Mouse (Mus musculus) stomach, embryonic 16.5 days (tissue): Measurements from ENCODE around the gene P4hb. TPM values are rescaled to one million over a fixed set of nuclear protein-coding genes. Genes with fewer than 3 reads are reported as not detected.

Source experiments
- ATAC-seq: fragments of 200-750 bp; cut with Nextera tagmentation; 2 replicates; pipeline ENCODE4 v1.8.0; 2017; ENCODE audit warnings: moderate number of reproducible peaks, moderate TSS enrichment; ENCODE audit not compliant: insufficient read depth, low FRiP score
- H3K27ac ChIP-seq: fragments of 300-500 bp; sonication (generic); 2 replicates; pipeline ENCODE4 v1.5.1; 2014; ENCODE audit warnings: low read length
- H3K27me3 ChIP-seq: fragments of 300-500 bp; sonication (generic); 2 replicates; pipeline ENCODE4 v1.6.1; 2014; ENCODE audit warnings: low read length, control low read depth, mixed read lengths; ENCODE audit not compliant: control insufficient read depth, insufficient read depth
- H3K36me3 ChIP-seq: fragments of 300-500 bp; sonication (generic); 2 replicates; pipeline ENCODE4 v1.6.1; 2014; ENCODE audit warnings: low read length; ENCODE audit not compliant: control insufficient read depth, insufficient read depth
- H3K4me1 ChIP-seq: fragments of 300-500 bp; sonication (generic); 2 replicates; pipeline ENCODE4 v1.6.1; 2014; ENCODE audit warnings: low read length, control low read depth, mixed read lengths; ENCODE audit not compliant: control insufficient read depth, insufficient read depth
- H3K4me2 ChIP-seq: fragments of 300-500 bp; sonication (generic); 2 replicates; pipeline ENCODE4 v1.6.1; 2014; ENCODE audit warnings: low read depth, low read length, mixed read lengths
- H3K4me3 ChIP-seq: fragments of 300-500 bp; sonication (generic); replicated peaks from 2 replicates; pipeline ENCODE4 v1.5.1; 2014; ENCODE audit warnings: mild to moderate bottlenecking, low read length
- H3K9ac ChIP-seq: fragments of 300-500 bp; sonication (generic); 2 replicates; pipeline ENCODE4 v1.6.1; 2014; ENCODE audit warnings: low read length
- H3K9me3 ChIP-seq: fragments of 300-500 bp; sonication (generic); replicated peaks from 2 replicates; pipeline ENCODE4 v1.6.1; 2016; ENCODE audit warnings: low read length, control low read depth; ENCODE audit not compliant: control insufficient read depth
- WGBS: fragments of 180-500 bp; shearing (Covaris S2); extraction: QIAGEN DNeasy Blood & Tissue Kit; methylation state at CpG from one replicate; pipeline ENCODE4 v1.1.7; 2014; 5-methylcytosine and 5-hydroxymethylcytosine counted together
- polyA plus RNA-seq: library from polyadenylated mRNA; unstranded; fragments of >200 nt; fragmentation: Nextera tagmentation; extraction: Ambion mirVana; gene quantifications from 2 replicates; pipeline ENCODE4 v1.2.1, GENCODE M21; 2015

Gene P4hb
- polyA plus RNA-seq, 1 experiment from 2014 or later, result 1,026 TPM

GRCm38 (mm10) chr11:120538485-120538884, 34.6 kb downstream of the P4hb start:
- no peaks in the 10 kb centered on the region for H3K27me3 ChIP-seq
- 55% methylated on average over 3 of the region's 3 CpGs for WGBS
- H3K36me3 ChIP-seq, result no peaks in the 10 kb centered on the region
- no peak for ATAC-seq
- H3K4me2 ChIP-seq, result no peak overlapping the region
- peak overlapping the region; percentile 47 for H3K9ac ChIP-seq
- H3K4me1 ChIP-seq, result peaks cover 25% of the 10 kb centered on the region
- H3K9me3 ChIP-seq, result no peaks in the 10 kb centered on the region
- peak overlapping the region; percentile 77 for H3K27ac ChIP-seq
- H3K4me3 ChIP-seq, result no peak overlapping the region

GRCm38 (mm10) chr11:120535804-120536203, 37.2 kb downstream of the P4hb start:
- no peak overlapping the region for H3K4me2 ChIP-seq
- no peak overlapping the region for H3K27ac ChIP-seq
- ATAC-seq, result no peak
- WGBS, result 80% methylated on average over 3 of the region's 3 CpGs
- H3K4me3 ChIP-seq, result no peak overlapping the region
- H3K36me3 ChIP-seq, result no peaks in the 10 kb centered on the region
- peaks cover 31% of the 10 kb centered on the region for H3K4me1 ChIP-seq
- peaks cover 21% of the 10 kb centered on the region for H3K27me3 ChIP-seq
- no peak overlapping the region for H3K9ac ChIP-seq
- no peaks in the 10 kb centered on the region for H3K9me3 ChIP-seq

- Histone ChIP-seq H3K4me1 (peaks cover 31% of the 10 kb centered on the region), H3K4me2 (no peak overlapping the region), H3K36me3 (no peaks in the 10 kb centered on the region), H3K27me3 (peaks cover 28% of the 10 kb centered on the region), H3K27ac (no peak overlapping the region), H3K4me3 (no peak overlapping the region), H3K9me3 (no peaks in the 10 kb centered on the region), H3K9ac (0 out of 2 replicates have a peak overlapping the region, but pooled peaks have one; percentile 14)
- 67% methylated on average over 3 of the region's 3 CpGs for WGBS
- no peak for ATAC-seq
Measured at GRCm38 (mm10) chr11:120535145-120535544, 37.9 kb downstream of the P4hb start.

GRCm38 (mm10) chr11:120534093-120534492, 39.0 kb downstream of the P4hb start:
- Histone ChIP-seq H3K4me3 (no peak overlapping the region), H3K4me2 (no peak overlapping the region), H3K4me1 (peaks cover 21% of the 10 kb centered on the region), H3K36me3 (no peaks in the 10 kb centered on the region), H3K27ac (no peak overlapping the region), H3K9me3 (no peaks in the 10 kb centered on the region), H3K9ac (no peak overlapping the region), H3K27me3 (peaks cover 38% of the 10 kb centered on the region)
- ATAC-seq, result no peak
- WGBS, result 82% methylated on average over 8 of the region's 8 CpGs

GRCm38 (mm10) chr11:120531646-120532045, 41.4 kb downstream of the P4hb start:
- Histone ChIP-seq H3K4me2 (no peak overlapping the region), H3K4me3 (no peak overlapping the region), H3K4me1 (peaks cover 11% of the 10 kb centered on the region), H3K27ac (no peak overlapping the region), H3K27me3 (peaks cover 47% of the 10 kb centered on the region), H3K36me3 (no peaks in the 10 kb centered on the region), H3K9ac (no peak overlapping the region), H3K9me3 (no peaks in the 10 kb centered on the region)
- WGBS, result 25% methylated on average over 9 of the region's 9 CpGs
- ATAC-seq, result no peak

- Histone ChIP-seq H3K27ac (no peak within 1 kb of the TSS), H3K4me1 (peaks cover 11% of the 10 kb centered on the region), H3K4me2 (peak within 1 kb of the TSS; percentile 87), H3K27me3 (peaks cover 47% of the 10 kb centered on the region), H3K9me3 (no peaks in the 10 kb centered on the region), H3K4me3 (peak within 1 kb of the TSS; percentile 48), H3K36me3 (no peaks in the 10 kb centered on the region), H3K9ac (peak within 1 kb of the TSS; percentile 76)
- peak; percentile 48 for ATAC-seq
- WGBS, result 11% methylated on average over 61 of the region's 62 CpGs
Measured at GRCm38 (mm10) chr11:120530085-120530964, 42.7 kb downstream of the P4hb start, which contains the start of gene Gcgr. Gene Gcgr, plus strand, starts transcription at chr11:120530699.

- Histone ChIP-seq H3K27me3 (peaks cover 47% of the 10 kb centered on the region), H3K4me3 (no peak overlapping the region), H3K4me1 (peaks cover 11% of the 10 kb centered on the region), H3K9ac (no peak overlapping the region), H3K9me3 (no peaks in the 10 kb centered on the region), H3K27ac (no peak overlapping the region), H3K4me2 (no peak overlapping the region), H3K36me3 (no peaks in the 10 kb centered on the region)
- ATAC-seq, result no peak
- WGBS, result 65% methylated on average over 4 of the region's 4 CpGs
Measured at GRCm38 (mm10) chr11:120528903-120529302, 44.1 kb downstream of the P4hb start.

- 67% methylated on average over 9 of the region's 9 CpGs for WGBS
Measured at GRCm38 (mm10) chr11:120527690-120528354, 45.2 kb downstream of the P4hb start.

GRCm38 (mm10) chr11:120525959-120526358, 47.1 kb downstream of the P4hb start:
- Histone ChIP-seq H3K4me3 (no peak overlapping the region), H3K27ac (no peak overlapping the region), H3K9me3 (no peaks in the 10 kb centered on the region), H3K27me3 (peaks cover 27% of the 10 kb centered on the region), H3K36me3 (no peaks in the 10 kb centered on the region), H3K4me1 (peaks cover 7% of the 10 kb centered on the region; the same call in 1 of the 2 replicates), H3K4me2 (no peak overlapping the region), H3K9ac (no peak overlapping the region)
- ATAC-seq, result no peak
- 80% methylated on average over 2 of the region's 2 CpGs for WGBS

More at GRCm38 (mm10) chr11:120527690-120528354, 45.2 kb downstream of the P4hb start:
- no peak overlapping the region for H3K4me2 ChIP-seq
- H3K4me1 ChIP-seq, result peaks cover 11% of the 10 kb centered on the region
- no peak overlapping the region for H3K9ac ChIP-seq
- no peak for ATAC-seq
- H3K9me3 ChIP-seq, result no peaks in the 10 kb centered on the region
- peaks cover 43% of the 10 kb centered on the region for H3K27me3 ChIP-seq
- no peak overlapping the region for H3K4me3 ChIP-seq
- no peak overlapping the region for H3K27ac ChIP-seq
- no peaks in the 10 kb centered on the region for H3K36me3 ChIP-seq
